Mouse (Mus musculus) T-helper 1 cell (primary cell): ENCODE data around the gene Apod.
"Not testable (repeated sequence)": the region's sequence is repeated elsewhere in the genome, so short reads cannot be mapped to it uniquely, and the experiment has no call there.

Experiments
- in situ Hi-C: fragments of 300-600 bp; cut with MboI, MseI; formaldehyde crosslinking; loops from one replicate; pipeline ENCODE4 v1.15.1; 2025; ENCODE audit warnings: high pct_unique_total_duplicates

The Apod gene

DNA sequence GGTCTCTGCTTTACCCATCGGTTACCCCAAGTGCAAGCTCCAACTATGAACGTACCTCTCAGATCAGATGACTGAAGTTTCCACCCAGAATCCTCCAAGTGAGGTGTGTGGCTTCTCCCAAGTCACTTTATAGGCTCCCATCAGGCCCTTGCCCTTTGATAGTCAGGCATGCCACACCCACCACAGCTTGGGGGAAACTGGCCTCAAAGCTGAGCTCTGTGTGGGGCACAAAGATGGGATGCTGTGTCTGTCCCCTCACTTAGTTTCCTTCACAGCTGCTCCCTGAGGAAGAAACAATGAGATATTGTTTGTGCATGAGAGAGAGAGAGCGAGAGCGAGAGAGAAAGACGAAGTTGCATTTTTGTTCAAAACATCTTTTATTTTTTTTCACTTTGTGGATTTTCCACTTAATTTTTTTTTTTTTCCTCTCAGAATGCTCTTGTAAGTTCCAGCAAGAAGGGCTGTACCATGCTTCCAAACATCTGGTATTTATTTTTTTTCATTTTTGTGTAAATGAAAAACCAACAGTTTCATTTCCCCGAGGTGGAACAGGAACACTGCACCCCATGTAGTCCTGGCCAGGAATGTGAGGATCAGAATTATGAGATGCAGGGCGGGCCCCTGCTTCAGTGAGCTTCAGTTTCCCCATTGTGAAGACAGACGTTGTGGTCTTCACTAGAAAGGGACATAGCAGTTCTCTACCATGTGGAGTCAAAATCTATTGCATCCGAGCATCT lies at the start of gene Apod:
Gene Apod (minus strand): TSS at position 312 of the 737 bp plus-strand sequence.
- in situ Hi-C loops = no loop called here

DNA sequence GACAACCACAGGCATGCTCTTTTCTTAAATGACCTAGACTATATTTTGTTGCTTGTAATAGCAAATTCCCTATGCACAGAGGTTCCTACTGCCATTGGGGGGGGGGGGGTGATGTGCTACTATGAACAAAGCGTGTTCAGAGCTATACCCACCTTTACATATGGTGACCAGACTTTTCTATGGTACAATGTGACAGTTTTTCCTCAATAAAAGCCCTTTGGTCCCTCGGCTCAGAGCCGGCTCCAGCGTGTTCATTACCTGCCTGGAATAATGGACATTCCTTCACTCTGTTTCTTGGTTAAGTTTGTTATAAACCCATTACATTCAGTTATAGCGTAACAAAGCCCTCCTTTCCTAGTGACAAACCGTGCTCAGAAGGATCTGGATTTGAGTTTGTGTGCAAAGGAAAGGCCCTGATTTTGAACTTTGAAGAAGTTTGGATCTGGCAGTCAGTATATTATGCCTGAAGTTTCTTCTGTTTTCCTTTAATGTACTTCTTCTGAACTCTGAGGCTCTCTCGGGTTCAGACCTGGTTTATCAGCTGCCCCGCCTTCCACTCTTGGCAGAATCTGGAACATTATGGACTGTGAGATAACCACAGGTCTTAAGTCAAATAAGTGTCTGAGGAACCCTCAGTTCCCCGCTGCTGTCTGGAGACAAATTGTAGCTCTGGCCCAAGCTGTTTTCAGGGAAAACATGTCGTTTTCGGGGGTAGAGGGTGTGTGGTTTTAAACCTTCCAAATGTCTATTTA lies 49.3 kb upstream of the Apod start:
- in situ Hi-C loops = no loop called here

DNA sequence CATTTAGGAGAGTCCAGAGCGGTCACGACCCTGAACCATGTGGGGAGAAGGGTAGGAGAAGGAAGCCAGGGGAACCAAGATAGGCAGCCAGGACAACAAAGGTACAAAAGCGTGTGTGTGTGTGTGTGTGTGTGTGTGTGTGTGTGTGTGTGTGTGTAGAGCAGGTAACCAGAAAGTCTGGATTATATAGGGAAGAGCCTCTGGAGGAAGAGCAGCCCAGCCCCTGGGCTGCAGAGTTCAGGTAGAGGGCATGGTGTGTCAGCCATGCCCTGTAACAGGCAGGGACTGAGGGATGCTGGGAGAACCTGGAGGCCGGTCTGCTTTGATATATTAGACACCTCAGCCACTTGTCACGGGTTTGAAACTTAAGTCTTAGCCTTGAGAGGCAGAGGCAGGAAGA lies 44.9 kb upstream of the Apod start:
- in situ Hi-C loops = no loop called here

- in situ Hi-C loops = no loop called here
Observed at GRCm38 (mm10) chr16:31358991-31359390, 44.4 kb upstream of the Apod start.

DNA sequence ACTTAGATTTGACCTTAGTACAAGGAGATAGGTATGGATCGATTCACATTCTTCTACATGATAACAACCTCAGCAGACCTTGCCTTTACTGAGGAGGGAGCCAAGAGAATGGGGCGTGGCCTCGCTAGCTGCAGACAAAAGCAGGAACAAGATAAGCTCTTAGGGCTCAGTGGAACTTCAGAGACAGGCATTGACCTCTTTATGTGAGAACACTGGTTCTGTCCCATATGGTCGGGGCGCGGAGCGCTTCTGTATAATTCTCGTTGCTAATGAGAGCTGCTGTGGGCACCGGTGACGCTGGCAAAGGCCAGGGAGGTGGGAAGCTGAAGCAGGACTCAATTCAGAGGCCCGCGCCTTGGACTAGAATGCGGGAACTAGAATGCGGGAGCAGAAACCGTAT lies 44.0 kb upstream of the Apod start:
- in situ Hi-C loops = no loop called here

DNA sequence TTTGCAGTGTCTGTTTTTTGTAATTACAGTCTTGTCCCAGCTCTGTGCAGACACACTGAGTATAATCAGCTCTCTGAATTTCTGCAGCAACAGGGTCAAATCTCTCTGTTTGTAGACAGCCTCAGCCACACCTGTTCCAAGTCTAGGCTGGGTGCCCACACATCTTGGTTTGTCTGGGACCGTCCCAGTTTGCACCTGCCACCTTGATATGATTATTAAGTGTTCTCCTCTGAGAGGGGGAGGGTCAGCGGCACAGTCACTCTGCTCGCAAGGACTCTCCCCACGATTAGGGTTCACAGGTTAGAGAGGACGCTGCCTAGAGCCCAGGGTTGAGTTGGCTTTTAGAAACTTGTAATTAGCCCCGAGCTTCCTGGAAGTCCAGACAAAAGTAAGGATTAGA lies 41.3 kb upstream of the Apod start:
- in situ Hi-C loops = no loop called here

DNA sequence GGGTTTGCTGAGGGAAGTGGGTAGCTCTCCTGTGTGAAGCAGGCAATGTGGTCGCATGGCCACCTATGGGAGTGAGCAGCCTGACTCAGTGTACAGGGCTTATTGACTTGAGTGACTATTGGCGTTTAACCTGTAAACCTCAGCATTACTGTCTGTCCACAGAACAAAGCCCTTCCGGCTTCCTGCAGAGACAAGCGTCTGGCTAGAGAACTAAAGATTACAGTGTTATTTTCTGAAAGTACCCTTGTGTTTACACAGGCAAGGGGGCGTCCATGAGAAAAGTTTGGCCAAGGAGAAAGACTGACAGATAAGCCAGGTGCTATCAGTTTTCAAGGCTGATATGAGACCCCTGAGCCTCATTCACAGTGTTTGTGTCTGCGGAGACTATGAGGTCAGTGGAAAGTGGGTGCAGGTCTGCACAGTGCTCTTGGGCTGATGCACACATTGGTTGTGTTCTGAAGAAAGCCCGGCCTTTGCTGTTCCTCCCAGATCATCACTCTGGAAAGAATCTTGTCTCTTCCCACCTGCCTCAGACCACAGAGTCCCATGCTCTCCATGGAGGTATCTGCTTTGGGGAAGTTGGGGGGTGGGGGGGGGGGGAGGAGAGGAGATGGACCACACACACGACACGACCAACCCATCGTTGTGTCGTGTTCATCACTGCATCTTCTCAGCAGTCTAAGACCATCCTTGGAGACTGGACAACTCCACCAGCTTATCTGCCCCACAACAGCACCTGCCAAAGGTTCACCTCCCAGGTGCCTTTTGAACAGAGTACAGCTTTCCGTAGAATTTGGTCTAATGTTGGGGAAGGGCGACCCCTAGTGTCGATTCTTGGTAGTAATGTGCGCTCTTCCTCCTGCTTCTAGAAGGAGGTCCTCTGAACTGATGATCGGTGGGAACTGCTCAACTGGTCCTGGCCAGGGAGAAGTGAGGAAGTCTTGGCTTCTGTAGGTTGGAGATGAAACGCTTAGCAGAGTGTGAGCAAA lies 40.0 kb upstream of the Apod start:
- in situ Hi-C loops = no loop called here

- in situ Hi-C loops = no loop called here
Observed at GRCm38 (mm10) chr16:31352996-31353395, 38.4 kb upstream of the Apod start.

DNA sequence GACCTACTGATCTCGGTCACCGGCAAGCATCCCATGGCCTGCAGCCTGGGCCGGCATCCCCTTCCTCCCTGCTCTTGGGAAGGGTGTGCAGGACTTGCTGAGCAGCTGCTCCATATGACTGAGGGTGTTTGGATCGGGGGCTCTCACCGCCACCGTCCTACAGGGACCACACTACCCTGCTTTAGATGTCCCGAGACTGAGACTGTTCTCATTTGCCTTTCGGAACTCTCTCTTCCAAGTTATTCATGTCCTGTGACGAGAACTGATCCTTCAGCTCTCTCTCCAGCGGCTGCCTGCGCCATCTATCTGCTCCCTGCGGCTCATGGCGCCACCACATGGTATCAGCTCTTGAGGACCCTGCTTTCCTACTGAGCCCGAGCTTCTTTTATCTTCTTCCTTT lies 33.0 kb upstream of the Apod start:
- in situ Hi-C loops = loop anchor here (5.0 kb wide), 1 partner anchor 275 kb away; no protein-coding TSS in a partner anchor

DNA sequence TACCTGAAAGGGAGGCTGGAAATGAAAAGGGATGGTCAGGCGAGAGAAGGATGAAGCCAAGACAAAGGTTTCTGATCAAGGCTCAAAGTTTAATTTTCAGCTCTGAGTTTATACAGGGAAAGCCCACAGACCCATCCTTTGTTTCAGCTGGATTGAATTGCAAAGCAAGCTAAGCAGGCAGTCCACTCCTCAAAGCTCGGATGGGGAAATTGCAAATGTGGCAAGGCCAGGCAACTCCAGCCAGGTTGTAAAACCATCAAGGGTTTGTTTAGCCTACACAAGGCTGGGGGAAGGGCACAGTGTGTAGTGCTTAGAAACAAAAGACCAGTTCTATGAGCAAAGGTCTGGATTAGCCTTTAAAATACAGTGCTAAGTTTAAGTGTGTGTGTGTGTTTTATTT lies 28.4 kb upstream of the Apod start:
- in situ Hi-C loops = no loop called here

DNA sequence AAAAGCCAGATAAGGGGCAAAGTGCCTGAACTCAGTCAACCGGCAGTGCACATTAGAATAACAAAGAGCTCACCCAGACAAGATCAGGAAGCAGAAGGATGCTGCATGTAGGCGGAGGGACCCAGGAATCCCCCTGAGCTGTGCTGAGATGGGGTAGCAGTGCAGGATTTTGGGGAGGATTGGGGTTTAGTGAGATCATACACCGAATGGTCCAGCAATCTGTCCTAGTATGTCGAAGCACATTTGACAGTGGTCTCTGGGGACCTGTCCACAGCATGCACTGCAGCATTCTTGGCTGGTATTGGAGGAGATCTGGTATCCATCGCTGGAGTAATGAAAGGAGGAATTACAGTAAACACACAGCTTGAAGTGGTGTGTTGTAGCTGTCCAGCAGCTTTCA lies 27.9 kb upstream of the Apod start:
- in situ Hi-C loops = no loop called here

DNA sequence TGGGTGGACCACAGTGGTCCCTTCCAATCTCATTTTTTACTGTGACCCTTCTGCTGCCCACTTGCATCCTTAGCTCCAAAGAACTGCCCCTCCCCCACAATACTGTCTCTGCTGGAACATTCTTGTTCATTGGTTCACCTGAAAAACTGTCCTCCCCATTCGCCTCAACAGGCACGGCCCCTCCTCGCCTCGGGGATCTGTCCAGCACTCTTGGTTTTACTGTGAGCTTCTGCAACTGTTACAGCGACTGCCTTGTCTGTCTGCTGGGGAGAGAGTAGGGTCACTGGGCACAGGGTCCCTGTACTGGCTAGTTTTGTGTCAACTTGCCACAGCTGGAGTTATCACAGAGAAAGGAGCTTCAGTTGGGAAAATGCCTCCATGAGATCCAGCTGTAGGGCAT lies 24.7 kb upstream of the Apod start:
- in situ Hi-C loops = no loop called here

DNA sequence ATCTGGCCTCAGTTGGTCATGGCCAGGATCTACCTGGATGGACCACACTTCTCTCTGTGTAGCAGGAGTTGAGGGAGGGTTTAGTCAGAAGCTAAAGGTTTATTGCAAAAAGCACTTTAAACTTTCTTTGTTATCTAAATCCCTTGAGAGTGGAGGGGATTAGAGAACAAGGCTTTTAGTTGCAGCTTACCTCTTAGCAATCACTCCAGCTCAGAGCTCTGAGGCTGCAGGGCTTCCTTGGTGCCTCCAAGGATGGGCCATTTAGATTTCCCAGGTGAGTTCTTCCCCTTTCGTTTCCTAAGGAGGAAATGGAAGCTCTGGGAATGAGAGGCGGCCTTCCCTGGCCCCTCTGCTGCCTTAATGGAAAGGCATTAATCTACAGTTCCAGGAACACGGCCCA lies 23.3 kb upstream of the Apod start:
- in situ Hi-C loops = no loop called here

DNA sequence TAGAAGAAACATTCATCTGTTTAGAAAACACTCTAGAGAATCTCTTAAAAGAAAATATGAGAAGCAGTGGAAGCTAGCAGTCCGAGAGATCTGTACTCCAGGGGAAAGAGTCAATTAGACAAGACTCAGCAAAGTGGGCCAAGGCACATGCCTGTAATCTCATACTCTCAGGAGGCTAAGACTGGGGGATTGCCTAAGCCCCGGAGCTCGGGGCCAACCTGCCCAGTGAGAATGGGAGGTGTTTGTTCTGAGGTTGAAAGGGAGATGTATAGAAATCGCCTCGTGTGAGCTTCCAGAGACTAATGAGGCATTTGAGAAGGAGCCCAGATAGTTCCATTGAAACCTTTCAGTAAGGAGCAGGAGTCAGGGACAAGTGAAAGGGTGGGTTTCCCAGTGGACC lies 20.2 kb upstream of the Apod start:
- in situ Hi-C loops = no loop called here

DNA sequence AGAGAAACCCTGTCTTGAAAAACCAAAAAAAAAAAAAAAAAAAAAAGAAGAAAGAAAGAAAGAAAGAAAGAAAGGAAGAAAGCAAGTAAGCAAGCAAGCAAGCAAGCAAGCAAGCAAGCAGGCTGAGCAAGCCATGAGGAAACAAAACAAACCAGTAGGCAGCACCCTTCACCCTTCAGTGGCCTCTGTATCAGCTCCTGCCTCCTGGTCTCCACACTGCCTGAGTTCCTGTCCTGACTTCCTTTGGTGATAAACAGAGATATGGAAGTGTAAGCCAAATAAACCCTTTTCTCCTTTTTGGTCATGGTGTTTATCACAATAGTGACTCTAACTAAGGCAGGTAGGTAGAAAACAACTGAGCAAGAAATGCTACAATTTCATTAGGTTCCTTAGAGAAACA lies 18.0 kb upstream of the Apod start:
- in situ Hi-C loops = no loop called here

DNA sequence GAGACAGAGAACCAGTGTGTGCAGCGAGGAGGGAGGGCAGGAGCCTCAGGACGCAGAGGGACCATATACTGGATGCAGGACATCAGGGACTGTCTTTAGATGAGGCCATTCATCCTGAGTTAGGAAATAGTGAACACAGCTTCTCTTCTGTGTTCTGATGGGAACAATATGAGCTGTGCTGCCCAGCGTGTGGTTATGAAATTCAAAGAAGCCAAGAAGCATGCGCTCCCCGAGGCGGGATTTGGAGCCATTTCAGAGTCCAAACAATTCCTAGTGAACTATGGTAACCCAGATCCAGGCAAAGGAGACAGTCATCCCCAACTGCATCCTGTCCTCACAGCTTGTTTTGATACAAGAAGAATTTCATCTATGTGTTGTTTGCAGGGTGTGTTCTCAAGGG lies 16.4 kb upstream of the Apod start:
- in situ Hi-C loops = not testable (repeated sequence)

DNA sequence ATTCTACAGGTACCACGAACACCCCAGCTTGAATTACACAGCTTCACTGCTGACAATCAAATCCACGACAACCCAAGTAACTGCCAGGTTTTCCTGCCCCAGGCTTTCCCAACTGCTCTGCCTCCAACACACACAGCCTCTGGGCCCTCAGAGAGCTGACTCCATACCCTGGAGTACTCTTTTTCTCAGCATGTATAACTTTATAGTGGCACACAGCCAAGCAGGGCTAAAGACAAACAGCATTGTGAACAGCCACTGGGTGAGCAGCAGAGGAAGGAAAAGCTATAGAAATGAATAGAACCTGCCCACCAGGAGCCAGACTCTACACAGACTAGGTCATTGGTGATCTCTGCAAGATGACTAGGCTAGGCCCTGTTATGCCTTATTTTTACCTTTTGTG lies 15.1 kb upstream of the Apod start:
- in situ Hi-C loops = no loop called here

GRCm38 (mm10) chr16:31327891-31328290 lies 13.3 kb upstream of the Apod start:
- in situ Hi-C loops = no loop called here

DNA sequence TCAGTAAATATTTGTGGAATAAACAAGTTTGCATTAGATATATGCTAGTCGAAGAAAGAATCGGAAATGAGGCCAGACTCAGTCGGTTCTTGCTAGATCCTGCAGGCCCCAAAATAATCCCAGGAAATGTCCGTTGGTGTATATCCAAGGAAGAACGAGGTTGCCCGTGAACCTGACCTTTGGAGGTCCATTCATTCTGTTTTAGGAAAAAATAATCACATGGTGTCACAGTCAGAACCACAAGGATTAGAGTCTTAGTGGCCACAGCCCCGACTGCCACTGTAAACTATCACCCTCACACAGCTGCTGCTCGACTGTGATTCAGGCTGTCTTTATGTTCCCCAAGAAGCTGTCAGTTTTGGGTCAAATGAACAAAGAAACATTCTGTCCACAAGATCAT lies 12.8 kb upstream of the Apod start:
- in situ Hi-C loops = no loop called here

- in situ Hi-C loops = no loop called here
Observed at GRCm38 (mm10) chr16:31326679-31327078, 12.1 kb upstream of the Apod start.

GRCm38 (mm10) chr16:31325966-31326365 lies 11.4 kb upstream of the Apod start:
- in situ Hi-C loops = no loop called here

GRCm38 (mm10) chr16:31325120-31325519 lies 10.5 kb upstream of the Apod start:
- in situ Hi-C loops = no loop called here
